Mouse (Mus musculus): ENCODE data around the gene Hoxd3.

GRCm38 (mm10) chr2:74710929-74711543 lies 691 bp upstream of the Hoxd3 start:
- TF ChIP-seq CTCF (IDR thresholded peaks at IDR 0.05) (no peak), EP300 (IDR thresholded peaks at IDR 0.05) (no peak)
